Mouse (Mus musculus) 416B (cell line): ENCODE results near the gene Parp14.
A peak's percentile ranks its signal among the peaks of the same experiment; 100 is the strongest.
"Not testable (repeated sequence)": the region's sequence is repeated elsewhere in the genome, so short reads cannot be mapped to it uniquely, and the experiment has no call there.

Source experiments
- DNase-seq: peaks from one replicate; pipeline ENCODE4 v3.0.0; 2011; ENCODE audit warnings: low read depth

Parp14 gene

DNA sequence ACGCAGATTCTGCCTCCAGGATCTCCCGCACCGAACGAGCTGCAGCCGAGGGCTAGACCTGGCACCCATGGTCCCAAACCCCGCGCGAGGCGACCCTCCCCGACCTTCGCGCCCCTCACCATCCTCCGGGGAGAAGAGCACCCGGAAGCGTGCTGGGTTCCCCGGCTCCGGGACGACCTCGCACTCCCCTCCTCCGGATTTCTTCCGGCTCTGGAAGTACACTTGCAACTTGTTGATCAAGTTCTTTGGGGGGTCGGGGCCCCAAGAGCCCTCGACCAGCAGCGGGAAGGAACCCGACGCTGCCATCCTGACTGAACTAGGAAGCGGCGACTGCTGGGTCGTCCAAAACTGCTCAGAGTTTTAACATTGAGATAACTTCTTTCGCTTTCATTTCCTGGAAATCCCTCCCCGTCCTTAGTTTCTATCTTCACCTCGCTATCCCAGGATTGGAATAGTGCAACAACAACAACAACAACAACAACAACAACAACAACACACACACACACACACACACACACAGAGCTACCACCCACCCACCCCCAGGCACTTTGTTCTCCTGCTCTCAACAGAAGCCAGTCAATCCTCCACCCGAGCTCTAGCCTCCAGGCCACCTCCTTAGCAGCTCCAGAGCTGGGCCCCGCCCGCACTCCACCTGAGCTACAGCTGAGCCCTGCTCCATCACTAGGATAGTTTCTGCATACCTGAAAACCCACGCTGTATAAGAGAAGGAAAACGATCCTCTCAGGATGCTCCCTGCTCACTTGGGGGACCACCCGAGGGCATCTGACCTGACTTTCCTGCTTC lies at the start of gene Parp14:
Gene Parp14, minus strand, starts transcription at position 497 of the 804 bp plus-strand sequence.
- peak; percentile 59 for DNase-seq

DNA sequence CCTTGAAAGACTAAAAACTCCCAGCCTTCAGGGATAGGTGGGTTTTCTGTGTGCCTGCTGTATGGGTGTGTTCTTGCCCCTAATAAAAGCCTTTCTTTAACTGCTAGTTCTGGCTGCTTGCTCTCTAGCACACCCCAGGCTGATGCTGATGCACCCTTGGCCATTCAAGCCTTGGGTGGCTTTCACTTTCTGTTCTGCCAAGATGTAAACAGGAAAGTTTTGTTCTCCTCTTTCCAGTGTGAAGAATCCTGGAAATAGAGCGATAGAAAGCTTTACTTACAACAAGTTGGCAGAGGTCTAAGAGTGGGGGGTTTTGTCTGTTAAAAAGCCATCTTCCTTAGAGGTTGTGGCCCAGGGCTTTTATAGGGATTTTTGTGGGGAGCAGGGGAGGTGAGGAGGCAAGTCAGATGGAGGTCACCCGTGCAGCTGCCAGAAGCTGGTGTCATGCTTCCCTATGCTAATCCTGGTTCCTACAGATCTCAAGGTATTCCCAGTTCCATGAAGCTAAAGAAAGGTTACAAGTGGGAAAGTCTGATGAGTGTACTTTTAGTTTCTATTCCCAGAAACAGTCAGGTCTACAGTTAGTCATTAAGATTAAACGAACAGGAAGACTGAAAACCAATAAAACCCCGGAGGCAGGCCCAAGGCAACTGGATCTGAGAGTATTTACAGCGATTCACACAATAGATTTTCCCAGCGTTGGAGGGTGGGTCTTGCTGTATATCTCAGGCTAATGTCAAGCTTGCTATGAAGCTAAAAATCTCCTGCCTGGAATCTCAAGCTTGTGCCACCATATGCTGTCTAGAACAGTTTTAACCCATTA lies 47.6 kb upstream of the Parp14 start:
- DNase-seq: peak; percentile 77

DNA sequence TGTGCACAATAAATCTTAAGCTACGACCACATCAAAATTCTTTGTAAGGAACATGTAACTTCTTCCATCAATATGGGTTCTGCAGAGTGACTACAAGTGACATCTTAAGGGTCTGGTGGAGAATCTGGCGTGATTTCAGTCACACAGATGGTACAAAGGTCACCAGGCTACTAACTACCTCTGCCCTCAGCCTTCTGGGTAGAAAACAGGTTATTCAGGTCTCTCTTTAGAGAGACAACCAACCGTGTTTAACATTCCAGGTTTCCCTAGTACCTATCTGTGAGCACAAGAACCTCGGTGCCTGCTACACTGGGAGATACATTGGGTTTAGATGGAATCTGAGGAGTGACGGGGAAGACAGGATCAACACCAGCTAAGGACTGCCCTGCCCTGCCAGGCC lies 43.0 kb upstream of the Parp14 start:
- no peak for DNase-seq

DNA sequence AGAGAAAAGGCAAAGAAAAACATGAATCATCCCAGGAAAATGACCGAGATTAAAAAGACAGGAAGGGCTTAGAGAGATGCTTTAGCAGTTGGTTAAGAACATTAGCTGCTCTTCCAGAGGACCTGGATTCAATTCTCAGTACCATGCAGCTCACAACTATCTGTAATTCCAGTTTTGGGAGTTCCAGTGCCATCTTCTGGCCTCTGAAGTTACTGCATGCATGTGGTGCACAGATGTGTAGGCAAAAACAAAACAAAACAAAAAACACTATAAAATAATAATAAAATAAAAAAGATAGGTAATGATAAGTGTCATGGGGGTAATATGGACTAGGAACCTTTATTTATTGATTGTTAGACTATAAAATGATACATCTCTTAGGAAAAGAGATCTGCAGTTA lies 42.2 kb upstream of the Parp14 start:
- DNase-seq: peak; percentile 63

DNA sequence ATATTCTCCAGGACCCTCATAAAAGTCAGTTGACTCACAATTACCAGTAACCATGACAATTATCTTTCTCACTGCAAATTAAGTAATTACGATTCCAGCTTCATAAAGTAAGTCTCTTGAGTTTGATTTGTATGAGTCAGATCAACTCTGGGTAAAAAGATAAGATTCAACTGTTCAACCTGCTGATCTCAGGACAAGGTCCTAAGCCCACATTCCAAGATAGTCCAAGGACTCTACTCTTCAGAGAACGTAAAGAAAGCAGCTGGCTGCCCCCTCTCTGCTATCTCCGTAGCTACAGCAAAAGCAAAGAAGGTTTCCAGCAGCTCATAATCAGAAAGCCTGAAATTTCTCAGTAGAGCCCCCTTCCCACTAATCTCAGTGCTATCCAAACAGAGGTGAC lies 40.1 kb upstream of the Parp14 start:
- DNase-seq: no peak

DNA sequence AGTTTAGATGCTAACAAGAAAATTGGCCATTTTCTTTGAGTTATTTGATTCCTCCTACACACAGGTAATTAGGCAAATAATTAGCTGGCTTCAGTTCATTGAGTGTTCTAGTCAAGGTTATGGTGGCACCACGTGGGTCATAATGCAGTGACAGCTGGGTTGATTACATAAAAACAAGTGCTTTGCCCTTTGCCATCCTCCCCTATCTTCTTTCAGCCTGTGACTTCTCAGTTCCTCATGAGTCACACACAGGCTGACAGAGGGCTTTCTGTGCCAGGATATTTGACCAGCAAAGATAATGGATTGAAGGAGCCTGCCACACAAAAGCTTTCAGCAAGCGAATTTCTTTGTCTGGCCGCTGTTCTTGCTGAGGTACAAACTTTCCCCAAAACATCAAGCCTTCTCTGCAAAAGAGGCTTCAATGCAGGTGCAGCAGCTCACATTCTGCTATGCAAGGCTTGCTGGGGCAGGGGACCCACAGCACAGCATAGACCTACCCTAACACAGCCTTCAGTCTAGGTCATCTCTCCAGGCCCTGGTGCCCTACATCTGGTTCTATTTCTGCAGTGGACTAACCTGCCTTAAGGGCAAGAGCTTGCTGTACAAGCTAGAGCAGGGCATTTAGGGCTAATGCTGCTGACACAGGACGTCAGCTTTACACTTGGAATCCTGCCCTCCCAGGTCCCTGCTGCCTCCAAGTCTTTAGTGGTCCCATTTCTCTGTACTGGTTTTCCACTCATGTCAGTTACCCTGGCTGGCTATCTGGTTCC lies 36.3 kb upstream of the Parp14 start:
- peak; percentile 86 for DNase-seq

DNA sequence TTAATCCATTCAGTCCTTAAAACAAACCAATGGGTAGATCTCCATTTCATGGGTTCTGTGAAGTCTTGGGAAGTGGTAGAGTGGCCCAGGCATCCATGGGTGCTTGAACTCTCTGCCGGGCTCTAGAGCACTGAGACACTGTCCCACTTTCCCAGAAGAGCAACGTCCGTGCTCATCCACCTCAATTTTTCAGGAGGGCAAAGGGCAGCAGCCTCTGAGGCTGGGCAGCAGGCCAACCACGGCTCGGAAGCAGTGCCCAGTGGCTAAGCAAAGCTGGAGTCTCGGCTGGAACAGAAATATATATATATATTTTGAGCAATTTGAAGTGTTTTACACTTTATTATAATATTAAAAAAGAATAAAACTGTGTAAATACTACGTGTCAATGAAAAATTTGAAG lies 35.5 kb upstream of the Parp14 start:
- DNase-seq: no peak

DNA sequence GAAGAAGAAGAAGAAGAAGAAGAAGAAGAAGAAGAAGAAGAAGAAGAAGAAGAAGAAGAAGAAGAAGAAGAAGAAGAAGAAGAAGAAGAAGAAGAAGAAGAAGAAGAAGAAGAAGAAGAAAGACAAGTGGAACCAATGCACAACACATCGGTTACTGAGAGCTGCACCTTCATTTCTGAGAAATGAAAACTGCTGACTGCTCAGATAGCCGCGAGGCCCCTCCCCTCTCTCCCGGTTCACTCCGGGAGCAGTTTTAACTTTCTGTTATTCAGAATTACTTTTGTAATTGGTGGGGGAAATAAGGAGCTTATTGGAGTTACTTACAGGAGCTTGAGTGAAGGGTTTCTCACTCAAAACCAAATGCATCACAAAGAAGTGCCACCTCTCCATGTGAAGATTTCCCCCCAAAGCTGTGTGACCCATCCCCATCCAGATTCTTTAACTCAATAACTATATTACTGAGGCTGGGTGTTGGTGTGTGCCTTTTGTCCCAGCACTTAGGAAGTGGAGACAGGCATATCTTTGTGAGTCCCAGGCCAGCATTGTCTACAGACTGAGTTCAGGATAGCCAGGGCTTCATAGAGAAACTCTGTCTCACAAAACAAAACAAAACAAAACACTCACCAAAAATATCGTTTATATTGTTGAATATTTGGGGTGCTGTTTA lies 34.6 kb upstream of the Parp14 start:
- DNase-seq: no peak

DNA sequence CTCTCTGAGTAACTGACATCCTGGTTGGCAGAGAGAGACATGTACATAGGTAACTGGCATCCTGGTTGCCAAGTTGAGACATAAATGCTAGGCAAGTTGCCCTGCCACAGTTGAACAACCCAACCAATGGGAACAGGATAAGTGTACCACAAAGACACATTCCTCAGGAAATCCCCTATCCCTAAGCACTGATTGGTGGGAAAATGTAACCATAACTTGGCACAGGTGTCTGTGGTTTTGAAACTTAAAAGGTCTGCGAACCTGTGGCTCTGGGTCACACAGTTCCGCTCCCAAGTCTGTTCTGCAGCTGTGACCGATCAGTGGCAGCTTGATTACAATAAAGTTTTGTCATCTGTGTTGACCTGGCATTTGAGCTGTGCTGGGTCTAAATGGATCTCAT lies 34.0 kb upstream of the Parp14 start:
- DNase-seq: no peak

DNA sequence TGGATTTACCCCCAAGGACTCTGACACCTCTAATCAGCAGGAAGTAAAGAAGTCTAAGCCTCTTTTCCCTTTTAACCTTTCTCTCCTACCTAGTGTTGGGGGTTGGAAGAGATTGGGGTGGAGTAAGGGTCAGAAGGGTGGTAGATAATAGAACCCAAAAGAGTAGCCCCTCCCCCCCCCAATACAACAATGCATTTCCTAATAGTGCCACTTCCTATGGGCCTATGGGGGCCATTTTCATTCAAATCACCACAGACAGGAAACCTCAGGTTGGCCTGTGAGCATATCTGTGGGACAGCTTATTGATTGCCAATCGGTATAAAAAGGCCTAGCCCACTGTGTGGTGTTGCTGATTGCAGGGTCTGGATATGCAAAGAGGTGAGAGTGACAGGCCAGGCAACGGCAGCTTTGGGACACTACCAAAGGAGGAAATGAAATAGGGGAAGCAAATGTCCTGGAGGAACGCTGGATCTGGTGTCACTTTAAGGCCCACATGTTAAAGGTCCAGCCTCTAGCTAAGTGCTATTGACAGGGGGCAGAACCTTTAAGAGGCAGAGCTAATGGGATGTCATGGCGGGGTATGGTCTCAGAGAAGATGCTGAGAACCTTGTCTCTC lies 32.9 kb upstream of the Parp14 start:
- DNase-seq: no peak

DNA sequence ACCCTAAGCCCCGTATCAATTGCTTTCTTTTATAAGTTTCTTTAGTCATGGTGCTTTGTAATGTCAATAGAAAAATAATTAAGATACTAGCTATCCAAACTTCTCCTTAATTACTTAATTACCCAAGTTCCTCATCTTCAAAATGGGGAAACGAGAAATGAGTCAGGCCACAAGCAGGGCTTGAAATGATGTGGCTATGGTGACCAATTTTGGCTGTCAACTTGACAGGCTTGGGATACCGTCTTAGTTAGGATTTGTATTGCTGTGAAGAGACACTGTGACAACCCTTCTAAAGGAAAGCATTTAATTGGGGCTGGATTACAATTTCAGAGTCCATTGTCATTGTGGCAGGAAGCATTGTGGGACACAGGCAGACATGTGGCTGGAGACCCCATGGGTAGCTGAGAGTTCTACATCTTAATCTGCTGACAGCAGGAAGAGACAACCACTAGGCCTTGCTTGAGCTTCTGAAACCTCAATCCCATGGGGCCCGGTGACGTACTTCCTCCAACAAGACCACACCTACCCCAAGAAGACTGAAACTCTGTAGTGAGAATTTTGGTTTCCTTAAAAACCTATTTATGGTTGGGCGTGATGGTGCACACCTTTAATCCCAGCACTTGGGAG lies 31.8 kb upstream of the Parp14 start:
- DNase-seq: peak; percentile 68

DNA sequence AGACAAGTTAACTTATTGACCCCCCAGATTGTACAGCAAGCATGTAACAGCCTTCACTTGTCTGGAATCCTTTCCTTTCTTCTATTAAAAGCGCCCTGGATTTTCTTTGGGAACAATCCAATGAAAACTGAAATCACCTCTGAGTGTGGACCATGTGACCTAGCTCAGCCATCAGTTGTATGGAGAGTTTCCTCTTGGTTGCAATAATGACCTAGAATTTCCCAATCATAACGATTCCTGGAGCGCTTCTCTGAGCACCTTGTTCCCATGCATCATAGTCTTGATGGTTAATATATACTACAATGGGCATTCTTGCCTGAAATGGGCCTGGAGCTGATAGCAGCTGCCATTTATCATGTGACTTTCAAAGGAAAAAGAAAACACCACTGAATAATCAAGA lies 29.2 kb upstream of the Parp14 start:
- DNase-seq: no peak

DNA sequence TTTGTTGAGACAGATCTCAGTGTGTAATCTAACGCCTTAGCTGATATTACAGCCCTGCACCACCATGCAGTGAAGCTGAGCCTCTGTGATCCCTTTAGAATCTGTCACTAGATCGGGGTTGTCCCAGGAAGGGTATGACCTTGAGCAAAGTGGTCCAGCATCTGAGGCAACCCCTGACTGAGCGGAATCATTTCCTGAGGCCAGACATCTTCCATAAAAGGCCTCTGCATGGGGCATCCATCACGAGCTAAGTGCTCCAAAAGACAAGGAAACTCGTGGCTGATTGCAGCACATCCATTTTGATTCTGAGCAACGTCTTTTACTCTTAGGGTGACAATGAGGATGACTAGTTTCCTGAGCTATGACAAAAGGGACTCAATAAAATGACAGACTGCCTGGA lies 23.7 kb upstream of the Parp14 start:
- peak; percentile 25 for DNase-seq

DNA sequence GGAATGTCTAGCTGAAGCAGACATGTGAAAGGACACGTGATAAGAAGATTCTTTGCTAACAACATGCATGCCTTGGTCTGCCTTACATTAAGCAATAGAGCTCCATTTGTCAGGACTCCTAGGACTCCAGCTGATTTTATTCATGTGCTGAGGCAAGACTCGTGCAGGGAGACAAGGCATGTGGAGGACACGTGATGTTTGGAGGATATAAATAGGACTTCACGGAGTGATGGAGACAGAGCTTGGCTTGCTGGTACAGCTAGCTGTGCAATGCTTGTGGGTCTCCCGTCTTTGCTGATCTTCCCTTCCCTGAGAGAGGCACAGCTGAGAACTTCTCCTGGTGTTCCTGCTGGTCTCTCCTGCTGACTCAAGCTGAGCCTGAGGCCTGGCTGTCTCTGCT lies 20.3 kb upstream of the Parp14 start:
- not testable (repeated sequence) for DNase-seq

DNA sequence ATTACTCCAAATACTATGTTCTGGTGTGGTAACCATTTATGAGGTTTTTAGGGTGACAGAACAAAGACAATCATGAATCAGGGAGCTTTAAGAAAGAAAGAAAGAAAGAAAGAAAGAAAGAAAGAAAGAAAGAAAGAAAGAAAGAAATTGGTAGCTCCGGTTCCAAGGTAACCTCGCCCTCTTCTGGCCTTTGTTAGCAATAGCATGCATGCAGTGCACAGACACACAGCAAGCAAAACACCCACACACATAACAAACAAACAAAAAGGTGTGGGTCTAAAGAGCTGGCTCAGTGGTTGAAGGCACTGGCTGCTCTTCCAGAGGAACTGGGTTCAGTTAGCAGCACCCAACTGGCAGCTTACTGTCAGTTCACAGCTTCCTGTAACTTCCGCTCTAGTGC lies 19.3 kb upstream of the Parp14 start:
- DNase-seq: no peak

DNA sequence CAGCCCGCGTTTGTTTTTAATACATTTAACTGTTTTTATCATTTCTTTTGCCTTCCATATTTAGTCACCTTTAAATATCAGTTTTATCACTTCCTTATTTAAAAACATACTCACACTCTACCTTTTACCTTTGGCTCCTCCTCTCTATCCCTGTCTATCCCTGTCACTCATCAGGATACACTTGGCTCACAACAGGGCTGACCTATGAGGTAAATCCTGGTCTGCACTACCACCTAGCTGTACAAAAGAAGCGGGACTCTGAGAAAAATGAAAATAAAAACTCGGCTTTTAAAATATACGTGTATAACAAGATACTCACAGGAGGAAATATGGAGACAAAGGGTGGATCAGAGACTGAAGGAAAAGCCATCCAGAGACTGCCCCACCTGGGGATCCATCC lies 17.6 kb upstream of the Parp14 start:
- DNase-seq: no peak

DNA sequence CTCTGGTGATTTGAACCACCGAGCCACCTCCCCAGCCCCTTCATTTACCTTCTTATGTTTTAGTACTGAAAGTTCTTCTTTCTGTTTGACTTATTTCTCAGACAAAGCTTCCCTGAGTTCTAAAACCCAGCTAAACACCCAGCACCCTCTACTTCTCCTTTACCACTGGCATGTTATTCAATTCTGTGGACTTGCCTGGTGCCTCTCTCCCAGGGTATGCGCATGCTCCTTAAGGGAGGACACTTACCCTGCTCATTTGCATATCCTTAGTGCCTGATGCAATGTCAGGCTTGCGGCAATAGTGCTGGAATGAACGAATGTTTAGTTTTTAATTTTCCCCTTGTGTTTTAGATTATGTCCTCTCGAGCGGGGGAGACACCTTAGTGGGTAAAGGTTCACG lies 16.8 kb upstream of the Parp14 start:
- DNase-seq: peak; percentile 46

DNA sequence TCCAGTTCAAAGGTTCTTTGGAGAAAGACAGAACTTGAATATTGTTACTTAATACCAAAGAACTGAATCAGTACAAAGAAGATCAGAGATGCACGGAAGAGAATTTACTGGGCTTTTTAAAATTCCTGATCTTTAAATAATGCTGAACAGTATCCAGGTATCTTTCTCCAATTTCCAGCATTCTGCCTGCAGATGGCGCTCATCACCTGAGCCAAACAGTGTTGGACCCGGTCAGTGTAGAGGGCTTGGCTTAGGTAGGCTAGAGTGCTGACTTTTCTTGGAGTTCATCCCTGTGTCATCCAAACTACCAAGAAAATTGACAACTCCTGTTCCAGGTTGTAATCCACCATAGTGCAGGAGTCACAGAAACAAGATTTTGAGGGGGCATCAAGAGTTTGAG lies 3.1 kb upstream of the Parp14 start:
- peak; percentile 74 for DNase-seq

DNA sequence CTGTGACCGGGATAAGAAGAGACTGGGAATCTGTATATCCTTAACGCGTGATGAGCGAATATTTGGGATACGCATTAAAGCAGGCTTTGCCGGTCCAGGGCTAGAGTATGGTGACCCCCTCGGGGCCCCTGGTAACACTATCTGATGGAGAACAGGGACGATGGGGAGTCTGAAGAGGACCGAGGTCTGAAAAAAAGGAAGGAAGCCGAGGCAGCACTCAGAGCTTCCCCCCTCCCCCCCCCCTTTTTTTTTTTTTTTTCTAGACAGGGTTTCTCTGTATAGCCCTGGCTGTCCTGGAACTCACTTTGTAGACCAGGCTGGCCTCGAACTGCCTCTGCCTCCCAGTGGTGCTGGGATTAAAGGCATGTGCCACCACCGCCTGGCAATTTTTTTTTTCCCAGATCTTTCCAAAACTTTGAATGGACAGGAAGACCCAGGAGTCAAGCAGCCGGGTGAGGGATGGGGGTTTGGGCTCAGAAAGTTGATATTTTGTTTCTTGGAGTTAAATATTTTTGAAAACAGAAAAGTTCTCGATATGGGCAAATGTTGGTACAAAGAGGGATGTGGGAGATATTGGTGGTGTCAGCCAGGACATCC lies 1.2 kb upstream of the Parp14 start:
- DNase-seq: no peak

DNA sequence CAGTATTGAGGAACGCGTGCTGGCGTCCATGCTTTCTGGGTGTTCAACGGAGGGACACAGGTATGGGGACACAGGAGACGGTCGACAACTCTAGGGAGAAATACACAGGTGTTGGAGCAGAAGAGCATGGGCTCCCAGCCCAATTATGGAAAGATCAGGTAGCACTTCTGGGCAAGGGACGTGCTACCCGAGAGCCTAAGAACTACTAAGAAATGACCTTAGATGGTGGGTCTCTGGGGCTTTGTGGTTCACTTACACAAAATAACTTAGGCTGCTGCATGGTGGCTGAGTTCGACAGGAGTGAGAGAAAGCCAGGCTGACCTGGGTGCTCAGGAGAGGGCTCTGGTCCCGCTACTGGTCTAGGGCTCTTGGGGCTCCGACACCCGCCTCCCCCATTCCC lies 554 bp upstream of the Parp14 start:
- DNase-seq: no peak

DNA sequence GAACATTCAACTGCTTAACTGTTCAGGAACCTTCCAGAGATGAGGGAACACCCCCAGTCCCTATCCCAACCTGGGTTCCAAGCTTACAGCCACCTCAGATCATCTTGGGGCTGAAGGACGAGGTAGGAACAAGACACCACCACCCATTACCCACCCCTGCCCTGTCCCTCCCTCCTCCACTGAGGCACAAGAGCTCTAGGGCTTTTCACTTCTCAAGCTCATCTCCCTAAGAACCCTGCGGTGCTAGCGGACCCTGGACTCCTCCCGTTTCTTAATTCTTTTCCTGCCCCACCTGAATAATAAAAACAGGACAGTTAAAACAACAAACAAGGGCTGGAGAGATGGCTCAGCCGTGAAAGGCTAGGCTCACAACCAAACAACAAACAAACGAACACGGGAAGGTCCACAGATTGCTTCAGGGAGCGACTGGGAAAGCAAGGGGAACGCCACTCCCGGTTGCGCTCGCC lies 730 bp downstream of the Parp14 start:
- peak; percentile 44 for DNase-seq
